Mouse (Mus musculus) heart, embryonic 12.5 days (tissue): ENCODE data around the gene Gm7298. TPM values are rescaled to one million over a fixed set of nuclear protein-coding genes. Genes with fewer than 3 reads are reported as not detected.
"Not testable (repeated sequence)": the region's sequence is repeated elsewhere in the genome, so short reads cannot be mapped to it uniquely, and the experiment has no call there.

Experiments used
- ATAC-seq: fragments of 200-750 bp; cut with Nextera tagmentation; 2 replicates; pipeline ENCODE4 v1.8.0; 2017; ENCODE audit warnings: moderate TSS enrichment, moderate library complexity; ENCODE audit not compliant: insufficient number of reproducible peaks, low FRiP score
- H3K27ac ChIP-seq: fragments of 300-500 bp; sonication (generic); 2 replicates; pipeline ENCODE4 v1.5.1; 2016; ENCODE audit warnings: mild to moderate bottlenecking, moderate library complexity; ENCODE audit not compliant: poor library complexity, severe bottlenecking
- H3K27me3 ChIP-seq: fragments of 300-500 bp; sonication (generic); replicated peaks from 2 replicates; pipeline ENCODE4 v1.6.1; 2016; ENCODE audit warnings: mild to moderate bottlenecking, moderate library complexity
- H3K36me3 ChIP-seq: fragments of 300-500 bp; sonication (generic); 2 replicates; pipeline ENCODE4 v1.6.1; 2016; ENCODE audit warnings: mild to moderate bottlenecking, moderate library complexity
- H3K4me1 ChIP-seq: fragments of 300-500 bp; sonication (generic); replicated peaks from 2 replicates; pipeline ENCODE4 v1.6.1; 2016; ENCODE audit warnings: mild to moderate bottlenecking
- H3K4me2 ChIP-seq: fragments of 300-500 bp; sonication (generic); 2 replicates; pipeline ENCODE4 v1.6.1; 2016; ENCODE audit warnings: mild to moderate bottlenecking, moderate library complexity
- H3K4me3 ChIP-seq: fragments of 300-500 bp; sonication (generic); 2 replicates; pipeline ENCODE4 v1.5.1; 2016; ENCODE audit warnings: mild to moderate bottlenecking
- H3K9ac ChIP-seq: fragments of 300-500 bp; sonication (generic); 2 replicates; pipeline ENCODE4 v1.6.1; 2016; ENCODE audit warnings: mild to moderate bottlenecking, moderate library complexity
- H3K9me3 ChIP-seq: fragments of 300-500 bp; sonication (generic); replicated peaks from 2 replicates; pipeline ENCODE4 v1.6.1; 2016; ENCODE audit warnings: mild to moderate bottlenecking, moderate library complexity
- WGBS: fragments of 180-500 bp; shearing (Covaris S2); methylation state at CpG from one replicate; pipeline ENCODE4 v1.1.7; 2016; 5-methylcytosine and 5-hydroxymethylcytosine counted together
- polyA plus RNA-seq: library from polyadenylated mRNA; unstranded; fragments of >200 nt; fragmentation: Nextera tagmentation; extraction: Ambion mirVana; gene quantifications from 2 replicates; pipeline ENCODE4 v1.2.1, GENCODE M21; 2016

Gene Gm7298
- polyA plus RNA-seq: not detected in 2 replicates

DNA sequence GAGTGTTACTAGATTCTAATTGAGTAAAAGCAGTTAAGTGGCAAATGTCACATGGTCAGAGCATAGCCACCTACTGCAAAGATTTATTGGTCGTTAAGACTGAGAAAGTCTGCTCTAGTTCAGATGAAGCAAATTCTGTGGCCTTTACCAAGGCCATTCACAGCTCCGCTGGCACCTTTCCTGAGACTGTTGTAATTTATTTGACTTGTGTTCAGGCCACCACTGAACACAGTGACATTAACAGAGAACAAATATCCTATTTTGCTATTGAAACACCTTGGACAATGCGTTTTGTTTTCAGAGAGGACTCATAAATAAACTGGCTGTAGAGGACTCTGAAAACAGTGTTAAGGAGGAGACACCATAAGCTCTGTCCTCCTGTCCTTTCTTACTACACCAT lies at the start of gene Gm7298:
Gene Gm7298, plus strand, starts transcription at position 301 of the 400 bp plus-strand sequence.
- Histone ChIP-seq H3K4me1 (no peaks in the 10 kb centered on the region), H3K9ac (no peak within 1 kb of the TSS), H3K27ac (no peak within 1 kb of the TSS), H3K36me3 (no peaks in the 10 kb centered on the region), H3K27me3 (no peaks in the 10 kb centered on the region), H3K4me2 (no peak within 1 kb of the TSS), H3K4me3 (no peak within 1 kb of the TSS), H3K9me3 (no peaks in the 10 kb centered on the region)
- no peak for ATAC-seq
- 69% methylated on average over 3 of the region's 3 CpGs for WGBS

- Histone ChIP-seq H3K36me3 (no peaks in the 10 kb centered on the region), H3K4me3 (no peak overlapping the region), H3K4me1 (no peaks in the 10 kb centered on the region), H3K9ac (no peak overlapping the region), H3K9me3 (no peaks in the 10 kb centered on the region), H3K27ac (no peak overlapping the region), H3K27me3 (no peaks in the 10 kb centered on the region), H3K4me2 (no peak overlapping the region)
- no peak for ATAC-seq
- 64% methylated on average over 4 of the region's 4 CpGs for WGBS
Observed at GRCm38 (mm10) chr6:121828034-121828433, 95.3 kb downstream of the Gm7298 start.

- Histone ChIP-seq H3K4me3 (no peak overlapping the region), H3K9me3 (0 out of 2 replicates have a peak, but pooled peaks cover 3% of the 10 kb centered on the region), H3K9ac (no peak overlapping the region), H3K36me3 (no peaks in the 10 kb centered on the region), H3K27me3 (no peaks in the 10 kb centered on the region), H3K4me2 (no peak overlapping the region), H3K4me1 (no peaks in the 10 kb centered on the region), H3K27ac (no peak overlapping the region)
- 97% methylated on average over 1 of the region's 1 CpGs for WGBS
- ATAC-seq: no peak
Observed at GRCm38 (mm10) chr6:121836361-121836760, 103.6 kb downstream of the Gm7298 start.

- H3K9me3 ChIP-seq, ATAC-seq, H3K4me3 ChIP-seq, H3K9ac ChIP-seq, H3K4me2 ChIP-seq, H3K4me1 ChIP-seq, H3K27ac ChIP-seq, H3K27me3 ChIP-seq, H3K36me3 ChIP-seq: not testable (repeated sequence)
- 79% methylated on average over 4 of the region's 4 CpGs for WGBS
Observed at GRCm38 (mm10) chr6:121838271-121838670, 105.5 kb downstream of the Gm7298 start, which contains the start of gene Mug1. Mug1 (plus strand) TSS chr6:121838541.

Other genes with a start within 250 kb of the Gm7298 start
- 1.7 and 2.2 TPM in 2 replicates for gene A2m, start 97.6 kb upstream of the Gm7298 start, polyA plus RNA-seq
- 0.06 and 0.22 TPM in 2 replicates for gene Mug1, start 105.6 kb downstream of the Gm7298 start, polyA plus RNA-seq